Mouse (Mus musculus): Measurements from ENCODE around the gene Phf3.

- TF ChIP-seq CTCF (IDR thresholded peaks at IDR 0.05; ENCODE audit: low read depth) (no peak), EP300 (IDR thresholded peaks at IDR 0.05; ENCODE audit: low read depth) (no peak)
Measured at GRCm38 (mm10) chr1:30805688-30806285, 67.9 kb downstream of the Phf3 start.

Measured in liver, postnatal 0 days (tissue).